Mouse (Mus musculus) stomach, embryonic 14.5 days (tissue): ENCODE measurements around the gene Cyb5rl. TPM values are rescaled to one million over a fixed set of nuclear protein-coding genes. Genes with fewer than 3 reads are reported as not detected.

Experiments used
- ATAC-seq: fragments of 200-750 bp; cut with Nextera tagmentation; 2 replicates; pipeline ENCODE4 v1.8.0; 2017; ENCODE audit warnings: low read depth, moderate TSS enrichment; ENCODE audit not compliant: insufficient number of reproducible peaks, insufficient read depth, low FRiP score
- H3K27ac ChIP-seq: fragments of 300-500 bp; sonication (generic); 2 replicates; pipeline ENCODE4 v1.5.1; 2014; ENCODE audit warnings: mild to moderate bottlenecking, low read length, moderate library complexity, mixed read lengths
- H3K27me3 ChIP-seq: fragments of 300-500 bp; sonication (generic); 2 replicates; pipeline ENCODE4 v1.6.1; 2014; ENCODE audit warnings: low read length, control low read depth, mixed read lengths; ENCODE audit not compliant: control insufficient read depth, insufficient read depth
- H3K36me3 ChIP-seq: fragments of 300-500 bp; sonication (generic); 2 replicates; pipeline ENCODE4 v1.6.1; 2014; ENCODE audit warnings: mild to moderate bottlenecking, control low read depth, low read length, moderate library complexity, mixed read lengths; ENCODE audit not compliant: control insufficient read depth, insufficient read depth
- H3K4me1 ChIP-seq: fragments of 300-500 bp; sonication (generic); 2 replicates; pipeline ENCODE4 v1.6.1; 2014; ENCODE audit warnings: low read length, control low read depth, mixed read lengths; ENCODE audit not compliant: control insufficient read depth, insufficient read depth
- H3K4me2 ChIP-seq: fragments of 300-500 bp; sonication (generic); replicated peaks from 2 replicates; pipeline ENCODE4 v1.6.1; 2014; ENCODE audit warnings: low read depth, low read length, control low read depth
- H3K4me3 ChIP-seq: fragments of 300-500 bp; sonication (generic); 2 replicates; pipeline ENCODE4 v1.5.1; 2014; ENCODE audit warnings: low read depth, low read length, control low read depth
- H3K9ac ChIP-seq: fragments of 300-500 bp; sonication (generic); replicated peaks from 2 replicates; pipeline ENCODE4 v1.6.1; 2014; ENCODE audit warnings: low read depth, mild to moderate bottlenecking, control low read depth, low read length, moderate library complexity, mixed read lengths
- H3K9me3 ChIP-seq: fragments of 300-500 bp; sonication (generic); 2 replicates; pipeline ENCODE4 v1.6.1; 2016; ENCODE audit warnings: low read depth, low read length, control low read depth; ENCODE audit not compliant: control insufficient read depth
- WGBS: fragments of 180-500 bp; shearing (Covaris S2); extraction: QIAGEN DNeasy Blood & Tissue Kit; methylation state at CpG from one replicate; pipeline ENCODE4 v1.1.7; 2014; 5-methylcytosine and 5-hydroxymethylcytosine counted together
- polyA plus RNA-seq: library from polyadenylated mRNA; unstranded; fragments of >200 nt; fragmentation: Nextera tagmentation; extraction: Ambion mirVana; gene quantifications from 2 replicates; pipeline ENCODE4 v1.2.1, GENCODE M21; 2014

Cyb5rl gene
- polyA plus RNA-seq, 1 experiment from 2014 or later, result 4.9 TPM

GRCm38 (mm10) chr4:107124376-107124775, 57.6 kb downstream of the Cyb5rl start:
- ATAC-seq, result no peak
- Histone ChIP-seq H3K9ac (no peak overlapping the region), H3K27ac (no peak overlapping the region), H3K36me3 (no peaks in the 10 kb centered on the region), H3K4me1 (peaks cover 35% of the 10 kb centered on the region), H3K9me3 (no peaks in the 10 kb centered on the region), H3K4me2 (no peak overlapping the region), H3K27me3 (no peaks in the 10 kb centered on the region), H3K4me3 (no peak overlapping the region)
- 50% methylated on average over 7 of the region's 7 CpGs for WGBS

DNA sequence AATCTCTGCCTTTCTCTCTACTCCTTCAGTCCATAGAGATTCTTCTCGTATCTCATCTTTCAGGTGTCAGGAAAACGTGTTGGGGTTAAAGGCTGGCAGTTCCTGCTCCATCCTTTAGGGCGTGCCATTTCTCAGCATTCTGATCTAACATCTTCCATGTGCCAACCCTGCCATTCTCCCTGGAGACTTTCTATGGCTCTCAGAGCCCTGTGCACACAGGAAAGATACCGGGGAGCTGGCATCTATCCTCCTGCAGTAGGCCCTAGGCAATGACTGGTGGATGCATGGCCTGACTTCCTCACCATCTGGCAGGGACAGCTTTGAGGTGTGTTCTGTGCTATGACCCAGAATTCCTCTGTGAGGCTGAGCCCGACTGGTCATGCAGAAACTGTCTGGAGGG, 58.3 kb downstream of the Cyb5rl start:
- Histone ChIP-seq H3K9ac (no peak overlapping the region), H3K27me3 (no peaks in the 10 kb centered on the region), H3K4me1 (peaks cover 36% of the 10 kb centered on the region), H3K4me3 (no peak overlapping the region), H3K9me3 (no peaks in the 10 kb centered on the region), H3K27ac (no peak overlapping the region), H3K36me3 (no peaks in the 10 kb centered on the region), H3K4me2 (no peak overlapping the region)
- WGBS, result 69% methylated on average over 5 of the region's 5 CpGs
- no peak for ATAC-seq

- Histone ChIP-seq H3K4me3 (no peak overlapping the region), H3K27ac (no peak overlapping the region), H3K9me3 (no peaks in the 10 kb centered on the region), H3K4me1 (peaks cover 28% of the 10 kb centered on the region; the same call in 1 of the 2 replicates), H3K9ac (no peak overlapping the region), H3K36me3 (no peaks in the 10 kb centered on the region), H3K4me2 (no peak overlapping the region), H3K27me3 (no peaks in the 10 kb centered on the region)
- no peak for ATAC-seq
- WGBS, result 65% methylated on average over 10 of the region's 10 CpGs
These were observed 59.6 kb downstream of the Cyb5rl start for GRCm38 (mm10) chr4:107126389-107126788.

- Histone ChIP-seq H3K9me3 (no peaks in the 10 kb centered on the region), H3K4me1 (peaks cover 27% of the 10 kb centered on the region; the same call in 1 of the 2 replicates), H3K27me3 (no peaks in the 10 kb centered on the region), H3K27ac (no peak overlapping the region; the same call in 1 of the 2 replicates), H3K9ac (no peak overlapping the region), H3K36me3 (no peaks in the 10 kb centered on the region), H3K4me3 (no peak overlapping the region), H3K4me2 (no peak overlapping the region)
- 45% methylated on average over 13 of the region's 13 CpGs for WGBS
- ATAC-seq, result no peak
These were observed 60.2 kb downstream of the Cyb5rl start for GRCm38 (mm10) chr4:107126891-107127524.

DNA sequence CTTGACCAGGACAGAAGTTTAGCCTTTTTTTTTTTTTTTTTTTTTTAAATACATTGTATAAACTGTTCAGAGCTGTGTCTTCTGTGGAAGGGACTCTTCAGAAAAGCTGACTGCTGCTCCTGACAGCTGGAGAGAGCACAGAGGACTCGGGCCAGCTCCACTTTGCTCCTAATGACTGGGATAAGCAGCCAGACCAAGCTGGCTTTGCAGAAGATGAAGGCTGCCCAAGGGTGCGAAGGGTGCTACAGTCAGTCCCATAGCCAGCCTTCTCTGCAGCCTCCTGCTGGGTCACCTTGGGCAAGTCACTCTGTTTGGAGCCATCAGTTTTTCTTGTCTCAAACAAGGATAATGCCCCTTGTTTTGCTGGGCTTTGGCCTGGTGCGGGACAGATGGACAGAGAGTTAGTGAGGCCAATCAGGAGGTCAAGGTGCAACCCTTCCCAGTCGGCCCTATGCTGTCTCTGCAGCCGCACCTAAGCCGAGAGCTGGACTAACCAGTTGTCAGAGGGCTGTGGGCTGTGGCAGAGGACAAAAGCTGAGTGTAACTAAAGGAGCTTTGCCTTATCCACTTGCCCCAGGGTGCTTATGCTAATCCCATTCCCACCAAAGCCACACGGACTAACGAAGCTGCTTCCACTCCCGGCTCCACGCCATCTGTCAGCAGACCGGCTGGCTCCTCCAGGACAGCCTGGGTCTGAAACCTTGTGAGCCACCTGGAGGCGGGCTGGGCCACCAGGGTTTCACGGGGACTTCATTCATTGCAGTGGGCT, 61.3 kb downstream of the Cyb5rl start:
- peaks cover 27% of the 10 kb centered on the region; the same call in 1 of the 2 replicates for H3K4me1 ChIP-seq
- no peak overlapping the region for H3K9ac ChIP-seq
- H3K4me3 ChIP-seq, result no peak overlapping the region
- no peak overlapping the region; the same call in 1 of the 2 replicates for H3K27ac ChIP-seq
- WGBS, result 37% methylated on average over 13 of the region's 13 CpGs
- no peaks in the 10 kb centered on the region for H3K27me3 ChIP-seq
- no peaks in the 10 kb centered on the region for H3K36me3 ChIP-seq
- no peaks in the 10 kb centered on the region for H3K9me3 ChIP-seq
- no peak for ATAC-seq
- H3K4me2 ChIP-seq, result no peak overlapping the region

- Histone ChIP-seq H3K27me3 (no peaks in the 10 kb centered on the region), H3K9ac (no peak overlapping the region), H3K9me3 (no peaks in the 10 kb centered on the region), H3K36me3 (no peaks in the 10 kb centered on the region), H3K27ac (no peak overlapping the region), H3K4me1 (peaks cover 23% of the 10 kb centered on the region; the same call in 1 of the 2 replicates), H3K4me3 (no peak overlapping the region), H3K4me2 (no peak overlapping the region)
- no peak for ATAC-seq
- 79% methylated on average over 8 of the region's 8 CpGs for WGBS
These were observed 62.6 kb downstream of the Cyb5rl start for GRCm38 (mm10) chr4:107129373-107129772.

DNA sequence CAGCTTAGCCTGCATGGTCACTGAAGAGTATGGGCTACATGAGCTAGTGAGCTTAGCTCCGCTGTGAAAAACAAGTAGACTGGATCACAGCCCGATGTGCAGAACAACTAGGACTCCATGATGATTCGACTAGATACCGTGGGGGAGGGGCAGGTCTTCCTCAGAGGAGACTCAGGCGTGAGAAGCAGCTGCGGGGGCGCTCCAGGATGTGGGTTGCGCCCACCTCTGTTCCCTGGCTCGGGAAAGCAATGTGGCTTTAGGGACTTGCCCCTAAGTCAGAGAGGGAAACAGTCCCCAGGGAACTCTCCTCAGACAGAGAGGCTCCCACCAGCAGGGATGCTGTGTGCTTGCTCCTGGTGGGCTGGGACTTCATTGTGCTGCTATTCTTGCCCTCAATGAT, 63.7 kb downstream of the Cyb5rl start:
- H3K4me3 ChIP-seq, result no peak overlapping the region
- 27% methylated on average over 9 of the region's 9 CpGs for WGBS
- no peaks in the 10 kb centered on the region for H3K27me3 ChIP-seq

GRCm38 (mm10) chr4:107134891-107135290, 68.1 kb downstream of the Cyb5rl start:
- H3K4me3 ChIP-seq, result no peak overlapping the region
- H3K9me3 ChIP-seq, result no peaks in the 10 kb centered on the region
- H3K36me3 ChIP-seq, result no peaks in the 10 kb centered on the region; the same call in 1 of the 2 replicates
- no peak overlapping the region for H3K4me2 ChIP-seq
- H3K27me3 ChIP-seq, result no peaks in the 10 kb centered on the region
- H3K27ac ChIP-seq, result no peak overlapping the region
- H3K4me1 ChIP-seq, result peaks cover 20% of the 10 kb centered on the region; the same call in 1 of the 2 replicates
- 60% methylated on average over 3 of the region's 3 CpGs for WGBS
- no peak for ATAC-seq
- H3K9ac ChIP-seq, result no peak overlapping the region

More for the DNA sequence above, 63.7 kb downstream of the Cyb5rl start:
- H3K4me2 ChIP-seq, result no peak overlapping the region
- ATAC-seq, result no peak
- H3K36me3 ChIP-seq, result no peaks in the 10 kb centered on the region
- H3K9me3 ChIP-seq, result no peaks in the 10 kb centered on the region
- H3K9ac ChIP-seq, result no peak overlapping the region
- H3K4me1 ChIP-seq, result peaks cover 23% of the 10 kb centered on the region; the same call in 1 of the 2 replicates
- H3K27ac ChIP-seq, result no peak overlapping the region
